Mouse (Mus musculus) large intestine, adult 2 months (tissue): ENCODE measurements at regions not wholly inside any gene's neighbourhood (a gene's known extent, or its start where the extent isn't known, plus 50 kb on each side); places are given as distances from the start of the nearest gene placed in this dataset.

ENCODE experiments used
- DNase-seq: peaks from one replicate; pipeline ENCODE4 v3.0.0-alpha.2; 2012; ENCODE audit warnings: low read depth, low spot score
- WGBS: fragments of 180-500 bp; shearing (Covaris S2); methylation state at CpG from one replicate; pipeline ENCODE4 v1.1.7; 2018; 5-methylcytosine and 5-hydroxymethylcytosine counted together

GRCm38 (mm10) chr13:5737214-5737613 is 124.1 kb upstream of the Klf6 start:
- 90% methylated on average over 7 of the region's 7 CpGs for WGBS

DNA sequence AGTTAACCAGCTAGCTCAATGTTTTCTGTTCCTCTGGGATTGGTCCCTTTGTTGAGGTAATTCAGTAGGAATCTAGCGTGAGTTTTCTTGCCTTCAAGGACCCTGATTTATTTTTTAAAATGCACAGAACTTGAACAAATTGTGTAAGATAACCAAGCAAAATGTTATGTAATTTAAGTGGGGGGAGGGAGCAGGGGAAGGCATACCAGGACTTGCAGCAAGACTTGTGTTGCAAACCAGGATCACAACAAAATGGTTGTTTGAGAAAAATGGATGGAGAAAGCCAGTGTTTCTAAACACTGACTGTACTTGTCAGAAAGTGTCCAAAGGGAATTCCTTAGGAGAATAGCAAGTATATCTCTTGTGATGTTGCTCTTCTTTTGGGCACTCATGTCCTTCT is 120.5 kb upstream of the Klf6 start:
- 91% methylated on average over 1 of the region's 1 CpGs for WGBS
- DNase-seq = no peak

More at GRCm38 (mm10) chr13:5737214-5737613, 124.1 kb upstream of the Klf6 start:
- DNase-seq = no peak

DNA sequence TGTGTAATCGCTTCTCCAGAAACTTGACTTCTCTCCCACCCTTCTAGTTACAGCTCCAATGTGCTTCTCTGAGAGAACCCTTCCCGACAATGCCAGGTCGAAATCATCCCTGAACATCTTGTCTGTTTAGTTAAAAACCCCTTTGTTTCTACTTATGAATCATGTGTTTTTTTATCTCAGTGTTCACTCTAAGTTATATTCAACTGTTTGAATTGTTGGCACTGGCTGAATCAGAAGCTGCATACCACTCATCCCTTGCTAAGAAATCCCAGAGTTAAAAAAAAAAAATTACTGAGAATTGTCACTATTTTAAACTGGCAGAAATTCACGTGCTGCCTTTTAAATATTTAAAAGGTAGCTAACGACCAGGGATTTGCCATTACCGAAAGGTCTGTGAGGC is 116.3 kb upstream of the Klf6 start:
- WGBS = 77% methylated on average over 6 of the region's 6 CpGs

DNA sequence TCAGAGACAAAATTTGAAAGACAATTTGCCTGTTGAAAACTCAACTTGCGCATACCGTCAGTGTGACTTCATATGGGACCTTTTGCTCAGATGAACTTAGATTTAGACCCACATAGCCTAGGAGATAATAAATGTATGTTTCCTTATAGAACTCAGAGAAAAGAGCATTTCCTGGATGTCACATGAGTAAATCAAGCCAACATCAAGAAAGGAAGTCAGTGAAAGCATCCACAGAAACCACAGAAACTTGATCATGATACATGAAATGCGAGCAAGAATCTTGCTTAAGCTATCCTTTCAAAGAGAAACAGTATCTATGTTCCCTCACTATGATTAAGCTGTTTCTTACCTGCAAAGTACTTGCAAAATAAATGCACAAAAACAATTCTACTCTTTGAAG is 104.1 kb upstream of the Klf6 start:
- 90% methylated on average over 3 of the region's 3 CpGs for WGBS
- no peak for DNase-seq

More for the DNA sequence above, 116.3 kb upstream of the Klf6 start:
- no peak for DNase-seq

DNA sequence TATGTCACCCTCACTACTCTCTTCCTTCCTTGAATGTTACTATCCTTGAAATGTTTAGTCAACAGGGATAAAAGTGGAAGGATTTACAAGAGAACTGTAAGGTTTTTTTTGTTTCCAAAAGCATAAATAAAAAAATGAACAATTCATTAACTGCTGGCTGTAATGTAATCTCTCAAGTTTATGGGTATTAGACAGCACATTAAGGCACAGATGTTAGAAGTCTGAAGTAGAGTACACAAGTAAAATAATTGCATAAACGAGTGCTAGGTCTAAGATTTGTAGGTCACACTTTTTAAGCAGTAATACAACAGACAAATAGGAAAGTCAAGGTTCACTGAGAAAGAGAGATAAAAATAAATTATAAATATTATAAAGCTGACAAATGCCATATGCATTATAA is 103.3 kb upstream of the Klf6 start:
- DNase-seq = no peak
- 56% methylated on average over 1 of the region's 1 CpGs for WGBS

DNA sequence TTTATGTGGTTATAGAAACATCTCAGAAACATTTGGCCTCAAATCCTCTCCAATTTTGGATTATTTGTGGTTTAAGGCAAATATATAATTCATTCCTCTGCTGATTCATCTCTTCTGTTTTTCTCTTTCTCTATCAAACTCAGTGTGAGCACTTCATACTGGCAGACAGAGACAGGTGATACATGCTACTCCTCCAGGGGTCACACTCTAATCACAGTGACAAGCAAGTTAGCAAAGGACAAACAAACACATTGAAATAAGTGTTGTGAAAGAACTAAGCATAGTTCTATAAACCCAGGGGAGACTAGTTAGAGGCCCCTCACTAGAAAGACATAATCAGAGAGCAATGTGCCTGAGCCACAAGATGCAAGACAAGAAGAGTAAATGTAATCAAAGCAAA is 101.3 kb upstream of the Klf6 start:
- DNase-seq = no peak

GRCm38 (mm10) chr13:5766394-5766793 is 94.9 kb upstream of the Klf6 start:
- no peak for DNase-seq
- 49% methylated on average over 6 of the region's 6 CpGs for WGBS

DNA sequence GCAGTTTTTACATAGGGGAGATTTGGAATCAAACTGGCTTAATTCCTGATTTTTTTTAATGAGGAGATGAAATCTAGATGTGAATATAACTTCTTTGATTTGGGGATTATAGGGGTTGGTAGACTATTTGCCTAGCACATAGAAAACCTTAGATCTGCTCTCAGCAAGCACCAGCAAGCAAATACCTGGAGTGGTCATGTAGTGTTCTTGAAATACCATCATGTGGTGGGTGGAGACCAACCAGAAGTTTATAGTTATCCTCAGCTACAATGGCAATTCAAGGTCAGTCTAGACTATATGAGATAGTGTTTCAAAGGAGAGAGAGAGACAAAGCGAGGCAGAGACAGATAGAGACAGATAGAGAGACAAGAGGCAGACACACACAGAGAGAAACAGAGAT is 94.1 kb upstream of the Klf6 start:
- WGBS = 97% methylated on average over 1 of the region's 1 CpGs

DNA sequence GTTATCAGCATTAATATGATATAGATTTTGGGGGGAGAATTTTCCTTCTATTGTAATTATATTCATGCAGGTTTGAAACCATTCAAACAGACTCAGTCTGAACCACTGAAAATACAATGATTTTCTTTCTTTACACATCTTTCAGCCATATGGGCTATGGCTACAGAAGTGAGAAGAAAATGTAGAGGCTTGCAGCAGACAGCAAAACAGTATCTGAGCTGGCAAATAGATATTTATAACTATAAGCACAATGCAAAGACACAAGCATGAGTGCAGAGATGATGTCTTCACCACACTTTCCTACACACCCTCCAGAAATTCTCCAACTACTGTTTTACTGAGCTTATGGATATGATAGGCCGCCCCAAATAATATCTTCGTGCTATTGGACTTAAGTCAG is 92.6 kb upstream of the Klf6 start:
- DNase-seq = no peak
- 99% methylated on average over 2 of the region's 2 CpGs for WGBS

More for the DNA sequence above, 94.1 kb upstream of the Klf6 start:
- no peak for DNase-seq

- 53% methylated on average over 7 of the region's 7 CpGs for WGBS
- DNase-seq = peak; percentile 66
Observed at GRCm38 (mm10) chr13:5769283-5770260, 91.7 kb upstream of the Klf6 start.

DNA sequence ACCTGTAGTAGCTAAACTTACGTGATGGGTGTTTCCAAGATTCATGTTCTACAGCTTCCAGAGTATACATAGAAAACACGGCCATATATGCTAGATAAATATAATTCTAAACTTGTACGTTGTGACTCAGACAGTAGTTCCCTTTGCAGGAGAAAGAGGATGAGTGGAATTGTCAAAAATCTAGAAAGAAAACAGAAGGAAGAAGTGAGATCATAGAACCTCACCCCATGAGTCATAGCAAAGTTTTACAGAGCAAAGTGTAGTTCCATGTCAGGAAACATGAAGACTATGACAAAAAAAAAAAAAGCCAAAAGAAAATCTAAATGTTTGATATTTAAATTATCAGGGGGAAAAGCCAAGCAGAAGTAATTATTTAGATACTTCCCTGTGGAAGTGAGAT is 87.5 kb upstream of the Klf6 start:
- no peak for DNase-seq
- WGBS = 45% methylated on average over 3 of the region's 3 CpGs

- no peak for DNase-seq
- 75% methylated on average over 5 of the region's 5 CpGs for WGBS
Observed at GRCm38 (mm10) chr13:5778443-5779171, 82.7 kb upstream of the Klf6 start.

GRCm38 (mm10) chr13:5779410-5779809 is 81.9 kb upstream of the Klf6 start:
- 21% methylated on average over 4 of the region's 4 CpGs for WGBS
- DNase-seq = no peak

GRCm38 (mm10) chr13:5782540-5782939 is 78.7 kb upstream of the Klf6 start:
- no peak for DNase-seq
- WGBS = 97% methylated on average over 1 of the region's 1 CpGs

DNA sequence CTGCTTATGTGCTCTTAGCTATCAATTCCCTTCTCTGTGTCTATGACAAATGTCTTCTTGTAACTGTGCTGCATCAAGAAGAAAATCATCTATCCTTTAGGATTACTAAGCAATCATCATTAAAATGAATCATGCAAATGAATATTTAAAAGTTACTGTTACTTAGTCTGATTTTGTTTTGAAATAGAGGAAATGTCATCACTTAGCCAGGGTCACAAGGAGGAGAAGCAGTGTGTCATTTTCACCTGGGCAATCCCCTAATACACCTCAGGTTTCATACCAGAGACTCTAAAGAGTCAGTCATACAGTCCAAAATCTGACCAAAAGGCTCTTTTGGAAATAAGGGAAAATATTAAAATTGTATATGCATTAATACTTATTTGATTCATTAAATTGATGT is 74.2 kb upstream of the Klf6 start:
- DNase-seq = no peak

DNA sequence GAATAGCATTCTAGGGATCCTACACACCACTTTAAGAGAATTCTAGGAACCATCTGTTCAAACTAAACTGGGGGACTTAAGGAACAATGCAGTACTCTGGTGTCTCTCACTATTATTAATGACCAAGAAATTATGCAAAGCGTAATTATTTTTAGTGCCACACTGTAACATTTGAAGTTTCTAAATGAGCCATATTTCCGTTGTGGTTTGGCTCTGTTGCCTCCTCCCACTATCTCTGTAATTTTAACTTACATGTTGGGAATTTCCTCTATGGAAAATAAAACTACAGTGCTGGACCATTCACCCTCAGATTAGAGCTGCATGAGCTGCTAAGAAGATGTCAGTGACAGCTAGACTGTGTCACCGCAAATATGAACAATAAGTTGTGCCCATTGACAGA is 72.0 kb upstream of the Klf6 start:
- DNase-seq = no peak
- WGBS = 83% methylated on average over 3 of the region's 3 CpGs

DNA sequence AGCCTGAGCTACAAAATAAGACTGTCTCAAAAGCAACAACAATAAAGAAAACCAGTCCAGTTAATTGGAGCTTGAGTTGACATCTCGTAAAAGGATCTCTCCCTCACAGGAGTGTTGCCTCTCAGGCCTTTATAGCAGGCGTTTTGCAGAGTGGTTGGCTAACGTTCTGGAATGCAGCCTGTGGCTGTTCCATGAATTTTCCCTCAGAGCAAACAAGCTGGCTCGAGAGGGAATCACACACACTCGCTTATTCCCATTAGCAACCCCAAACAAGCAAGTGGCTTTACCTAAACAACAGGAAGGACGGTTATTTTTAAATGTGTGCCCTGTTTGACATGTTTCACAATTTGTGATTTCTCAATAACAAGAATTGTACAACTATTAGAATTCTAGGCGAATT is 59.2 kb upstream of the Klf6 start:
- WGBS = 26% methylated on average over 7 of the region's 7 CpGs
- DNase-seq = no peak

DNA sequence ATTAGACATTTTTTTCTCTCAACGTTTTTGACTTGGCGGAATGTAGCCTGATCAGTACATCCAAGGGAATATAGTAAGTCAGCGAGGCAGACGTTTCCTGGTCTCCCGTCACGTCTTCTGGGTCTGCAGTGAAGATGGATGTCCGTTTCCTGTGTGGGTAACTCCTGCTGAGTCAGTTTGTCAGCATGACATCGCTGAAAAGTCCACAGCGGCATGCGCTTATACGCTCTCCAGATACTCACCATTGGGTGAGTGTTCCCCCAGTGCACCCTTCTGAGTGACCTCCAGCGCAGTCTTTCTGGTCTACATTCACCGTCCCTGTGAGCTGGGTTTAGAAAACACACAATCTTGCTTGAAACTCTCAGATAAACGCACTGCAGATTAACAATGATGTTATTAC is 58.5 kb upstream of the Klf6 start:
- 69% methylated on average over 14 of the region's 14 CpGs for WGBS
- no peak for DNase-seq

- WGBS = 5% methylated on average over 6 of the region's 6 CpGs
Observed at GRCm38 (mm10) chr13:5803540-5804380, 57.5 kb upstream of the Klf6 start.

DNA sequence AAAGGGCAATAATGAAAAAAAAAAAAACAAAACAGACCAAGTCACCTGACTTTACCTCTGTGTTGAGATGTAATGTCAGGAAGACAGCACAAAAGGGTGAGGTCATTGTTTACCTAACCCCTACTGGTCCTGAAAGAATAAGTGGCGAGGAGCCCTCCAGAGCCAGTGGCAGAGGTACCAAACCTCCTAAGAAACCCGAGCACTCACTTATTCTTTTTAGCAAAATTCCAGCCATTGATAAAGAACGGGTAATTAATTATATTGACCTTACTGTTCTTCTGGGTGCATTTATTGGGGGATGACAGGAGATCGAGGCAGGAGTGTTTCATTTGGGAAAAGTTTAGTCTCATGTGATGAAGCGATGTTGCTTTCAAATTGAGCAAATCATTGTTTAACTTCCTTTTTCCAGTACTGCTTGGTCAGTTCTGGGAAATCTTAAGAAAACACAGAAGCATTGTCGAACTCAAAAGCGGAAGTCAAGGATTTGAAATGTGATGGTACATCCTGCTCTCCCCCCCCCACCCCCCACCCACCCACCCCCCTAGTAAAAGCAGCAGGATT is 56.8 kb upstream of the Klf6 start:
- DNase-seq = no peak
- WGBS = 16% methylated on average over 7 of the region's 7 CpGs

More at GRCm38 (mm10) chr13:5803540-5804380, 57.5 kb upstream of the Klf6 start:
- DNase-seq = peak; percentile 96
